Mouse (Mus musculus) MEL (cell line): Measurements from ENCODE around the gene Defb48. TPM values are rescaled to one million over a fixed set of nuclear protein-coding genes. Genes with fewer than 3 reads are reported as not detected.

ENCODE experiments used
- DNase-seq: peaks from one replicate; pipeline ENCODE4 v3.0.0; 2011; ENCODE audit warnings: low read depth, low spot score
- H3K27ac ChIP-seq: 2 replicates; pipeline ENCODE4 v1.5.1; 2012; ENCODE audit warnings: low read depth, mild to moderate bottlenecking, control low read depth, low read length, moderate library complexity; ENCODE audit not compliant: control insufficient read depth
- H3K27me3 ChIP-seq, 2 experiments: fragments of 150-350 bp in 1 of 2; sonication (generic) in 1 of 2; 2 replicates each; pipeline ENCODE4 v1.6.1; 2012; ENCODE audit warnings: low read length in 2 of 2, mild to moderate bottlenecking in 2 of 2, improper control_type of control experiment in 1 of 2, moderate library complexity in 1 of 2; ENCODE audit not compliant: insufficient read depth in 2 of 2, control insufficient read depth in 1 of 2
- H3K36me3 ChIP-seq, 2 experiments: 2 replicates each; pipeline ENCODE4 v1.6.1; 2012 to 2014; ENCODE audit warnings: low read length in 2 of 2, improper control_type of control experiment in 1 of 2, inconsistent platforms in 1 of 2, mild to moderate bottlenecking in 1 of 2; ENCODE audit not compliant: insufficient read depth in 2 of 2, control insufficient read depth in 1 of 2
- H3K4me1 ChIP-seq, 2 experiments: fragments of 150-350 bp in 1 of 2; sonication (generic) in 1 of 2; 2 replicates each; pipeline ENCODE4 v1.6.1; 2012; ENCODE audit warnings: low read length in 2 of 2, improper control_type of control experiment in 1 of 2, mild to moderate bottlenecking in 1 of 2; ENCODE audit not compliant: insufficient read depth in 2 of 2, control insufficient read depth in 1 of 2
- H3K4me3 ChIP-seq, 2 experiments: fragments of 150-350 bp in 1 of 2; sonication (generic) in 1 of 2; 2 replicates each; pipeline ENCODE4 v1.5.1; 2012; ENCODE audit warnings: low read depth in 2 of 2, low read length in 2 of 2, mild to moderate bottlenecking in 2 of 2, moderate library complexity in 2 of 2, control low read depth in 1 of 2, improper control_type of control experiment in 1 of 2; ENCODE audit not compliant: control insufficient read depth in 1 of 2, insufficient read depth in 1 of 2
- H3K79me2 ChIP-seq: 2 replicates; pipeline ENCODE4 v1.6.1; 2012; ENCODE audit warnings: mild to moderate bottlenecking, low read length, moderate library complexity; ENCODE audit not compliant: control insufficient read depth, poor library complexity, insufficient read depth
- H3K9ac ChIP-seq: 2 replicates; pipeline ENCODE4 v1.6.1; 2012; ENCODE audit warnings: low read depth, mild to moderate bottlenecking, control low read depth, low read length, moderate library complexity; ENCODE audit not compliant: control insufficient read depth, poor library complexity, severe bottlenecking
- H3K9me3 ChIP-seq: fragments of 150-350 bp; sonication (generic); replicated peaks from 2 replicates; pipeline ENCODE4 v1.6.1; 2012; ENCODE audit warnings: mild to moderate bottlenecking, low read length, improper control_type of control experiment, moderate library complexity; ENCODE audit not compliant: insufficient read depth
- BHLHE40 ChIP-seq: IDR thresholded peaks from 2 replicates; pipeline ENCODE4 v1.6.1; 2012; ENCODE audit warnings: low read depth, mild to moderate bottlenecking, inconsistent platforms, low read length, improper control_type of control experiment, borderline replicate concordance
- CHD2 ChIP-seq: IDR thresholded peaks from 2 replicates; pipeline ENCODE4 v1.6.1; 2011; ENCODE audit warnings: low read length, improper control_type of control experiment
- CTCF ChIP-seq, 3 experiments: IDR thresholded peaks in 2 of 3; conservative IDR thresholded peaks in 1 of 3; 2 replicates each; pipeline ENCODE4 v1.5.1; 2011 to 2012; ENCODE audit warnings: low read length in 3 of 3, low read depth in 2 of 3, mild to moderate bottlenecking in 2 of 3, improper control_type of control experiment in 1 of 3, inconsistent platforms in 1 of 3, mixed read lengths in 1 of 3, moderate library complexity in 1 of 3; ENCODE audit not compliant: control insufficient read depth in 1 of 3, insufficient read depth in 1 of 3, poor library complexity in 1 of 3, severe bottlenecking in 1 of 3
- E2F4 ChIP-seq: IDR thresholded peaks from 2 replicates; pipeline ENCODE4 v1.6.1; 2011; ENCODE audit warnings: low read depth, low read length, improper control_type of control experiment, borderline replicate concordance
- ELF1 ChIP-seq: IDR thresholded peaks from 2 replicates; pipeline ENCODE4 v1.6.1; 2014; ENCODE audit warnings: low read depth, mild to moderate bottlenecking, inconsistent platforms, low read length, improper control_type of control experiment, moderate library complexity
- EP300 ChIP-seq, 2 experiments: IDR thresholded peaks; 2 replicates each; pipeline ENCODE4 v1.6.1; 2011; ENCODE audit warnings: improper control_type of control experiment in 2 of 2, low read length in 2 of 2, low read depth in 1 of 2, mild to moderate bottlenecking in 1 of 2
- GABPA ChIP-seq: IDR thresholded peaks from 2 replicates; pipeline ENCODE4 v1.6.1; 2012; ENCODE audit warnings: low read depth, mild to moderate bottlenecking, inconsistent platforms, low read length, improper control_type of control experiment, moderate library complexity
- JUND ChIP-seq: IDR thresholded peaks from 2 replicates; pipeline ENCODE4 v1.6.1; 2011; ENCODE audit warnings: low read depth, mild to moderate bottlenecking, improper control_type of control experiment, low read length
- KAT2A ChIP-seq: conservative IDR thresholded peaks from 2 replicates; pipeline ENCODE4 v1.6.1; 2012; ENCODE audit warnings: low read depth, low read length, improper control_type of control experiment, inconsistent platforms
- MAFK ChIP-seq: IDR thresholded peaks from 2 replicates; pipeline ENCODE4 v1.6.1; 2011; ENCODE audit warnings: low read depth, mild to moderate bottlenecking, low read length, improper control_type of control experiment, borderline replicate concordance
- MAX ChIP-seq: IDR thresholded peaks from 2 replicates; pipeline ENCODE4 v1.6.1; 2011; ENCODE audit warnings: low read length, improper control_type of control experiment
- MEF2A ChIP-seq: IDR thresholded peaks from 2 replicates; pipeline ENCODE4 v1.6.1; 2014; ENCODE audit warnings: low read depth, mild to moderate bottlenecking, inconsistent platforms, low read length, improper control_type of control experiment; ENCODE audit not compliant: poor library complexity, insufficient replicate concordance, severe bottlenecking; ENCODE audit errors: extremely low read depth
- MYB ChIP-seq: IDR thresholded peaks from 2 replicates; pipeline ENCODE4 v1.6.1; 2011; ENCODE audit warnings: mild to moderate bottlenecking, low read depth, low read length, improper control_type of control experiment
- MYC ChIP-seq: IDR thresholded peaks from 2 replicates; pipeline ENCODE4 v1.6.1; 2011; ENCODE audit warnings: low read depth, mild to moderate bottlenecking, low read length, improper control_type of control experiment, moderate library complexity
- NELFE ChIP-seq: IDR thresholded peaks from 2 replicates; pipeline ENCODE4 v1.6.1; 2011; ENCODE audit warnings: low read depth, low read length, improper control_type of control experiment
- POLR2AphosphoS2 ChIP-seq: IDR thresholded peaks from 2 replicates; pipeline ENCODE4 v1.6.1; 2011; ENCODE audit warnings: low read length, improper control_type of control experiment
- RCOR1 ChIP-seq: IDR thresholded peaks from 2 replicates; pipeline ENCODE4 v1.6.1; 2012; ENCODE audit warnings: low read depth, mild to moderate bottlenecking, inconsistent platforms, low read length, improper control_type of control experiment
- TAL1 ChIP-seq: IDR thresholded peaks from 2 replicates; pipeline ENCODE4 v1.6.1; 2012; ENCODE audit warnings: mild to moderate bottlenecking, inconsistent platforms, low read length, moderate library complexity, mixed read lengths
- TBP ChIP-seq: IDR thresholded peaks from 2 replicates; pipeline ENCODE4 v1.8.0; 2011; ENCODE audit warnings: low read depth, low read length, improper control_type of control experiment
- UBTF ChIP-seq: IDR thresholded peaks from 2 replicates; pipeline ENCODE4 v1.6.1; 2012; ENCODE audit warnings: low read depth, mild to moderate bottlenecking, inconsistent platforms, low read length, improper control_type of control experiment, moderate library complexity, borderline replicate concordance; ENCODE audit not compliant: insufficient read depth
- USF2 ChIP-seq, 2 experiments: IDR thresholded peaks; 2 replicates each; pipeline ENCODE4 v1.6.1; 2011 to 2012; ENCODE audit warnings: improper control_type of control experiment in 2 of 2, low read length in 2 of 2, borderline replicate concordance in 1 of 2, inconsistent platforms in 1 of 2, low read depth in 1 of 2, mild to moderate bottlenecking in 1 of 2; ENCODE audit not compliant: insufficient read depth in 1 of 2
- ZKSCAN1 ChIP-seq: IDR thresholded peaks from 2 replicates; pipeline ENCODE4 v1.6.1; 2012; ENCODE audit warnings: low read depth, mild to moderate bottlenecking, inconsistent platforms, low read length, improper control_type of control experiment, moderate library complexity
- ZNF384 ChIP-seq: IDR thresholded peaks from 2 replicates; pipeline ENCODE4 v1.6.1; 2012; ENCODE audit warnings: low read depth, mild to moderate bottlenecking, inconsistent platforms, low read length, improper control_type of control experiment
- polyA plus RNA-seq, 2 experiments: library from polyadenylated mRNA; stranded (reverse) in 1 of 2; unstranded in 1 of 2; fragments of >175 nt in 1 of 2; fragments of >200 nt in 1 of 2; gene quantifications; 2 replicates each; pipeline versions ENCODE4 v1.2.1 to v1.2.4; 2012; ENCODE audit warnings: low replicate concordance in 2 of 2, low read depth in 1 of 2; ENCODE audit not compliant: insufficient read length in 2 of 2, insufficient read depth in 1 of 2, missing spikeins in 1 of 2
- total RNA-seq: library from RNA; depleted of rRNA; stranded (reverse); fragments of 300-350 nt; gene quantifications from 2 replicates; pipeline ENCODE4 v1.2.3, GENCODE M21; 2012

The Defb48 gene
- total and polyA plus RNA-seq, 3 experiments, result not detected

- no peaks in the 10 kb centered on the region for H3K36me3 ChIP-seq
- no peaks in the 10 kb centered on the region for H3K9me3 ChIP-seq
- TF ChIP-seq KAT2A (no peak), JUND (no peak), MEF2A (no peak), MAX (no peak), MYB (no peak), ZKSCAN1 (no peak), RCOR1 (no peak), TAL1 (no peak), NELFE (no peak), ELF1 (no peak), POLR2AphosphoS2 (no peak), ZNF384 (no peak), CTCF (IDR thresholded peaks at IDR 0.05 in 2 of 3, conservative IDR thresholded peaks at IDR 0.05 in 1 of 3; ENCODE audit: control insufficient read depth in 1 of 3, insufficient read depth in 1 of 3, low read depth in 2 of 3, low read length in 3 of 3, poor library complexity in 1 of 3, severe bottlenecking in 1 of 3) (no peak), CHD2 (no peak), USF2 (IDR thresholded peaks at IDR 0.05; ENCODE audit: borderline replicate concordance in 1 of 2, insufficient read depth in 1 of 2, low read depth in 1 of 2, low read length in 2 of 2) (no peak), TBP (no peak), UBTF (no peak), BHLHE40 (no peak), MAFK (no peak)
- H3K27ac ChIP-seq, result no peak within 1 kb of the TSS
- H3K79me2 ChIP-seq, result no peaks in the 10 kb centered on the region
- H3K4me1 ChIP-seq, result no peaks in the 10 kb centered on the region
- H3K9ac ChIP-seq, result no peak within 1 kb of the TSS
- no peak within 1 kb of the TSS for H3K4me3 ChIP-seq
- peaks cover 0 to 2% of the 10 kb centered on the region in 2 experiments; a peak in 2 of 4 replicates for H3K27me3 ChIP-seq
- no peak for DNase-seq
These were observed 13.5 kb upstream of the Defb48 start, which contains the start of gene Defb47 for GRCm38 (mm10) chr14:62997777-62998176. Defb47 (plus strand) TSS chr14:62998077.

GRCm38 (mm10) chr14:62991849-62992510 lies 7.7 kb upstream of the Defb48 start:
- H3K36me3 ChIP-seq, result no peaks in the 10 kb centered on the region
- no peaks in the 10 kb centered on the region for H3K4me1 ChIP-seq
- H3K27ac ChIP-seq, result no peak overlapping the region
- no peaks in the 10 kb centered on the region for H3K79me2 ChIP-seq
- no peak for DNase-seq
- no peaks in the 10 kb centered on the region for H3K9me3 ChIP-seq
- TF ChIP-seq MEF2A (no peak), TAL1 (no peak), NELFE (no peak), MYC (no peak), POLR2AphosphoS2 (no peak), GABPA (no peak), CHD2 (no peak), ZKSCAN1 (no peak), E2F4 (no peak), TBP (no peak), MAFK (no peak), EP300 (IDR thresholded peaks at IDR 0.05; ENCODE audit: low read depth in 1 of 2, low read length in 2 of 2) (no peak)
- H3K4me3 ChIP-seq, result no peak overlapping the region
- H3K9ac ChIP-seq, result no peak overlapping the region
- peaks cover 0 to 3% of the 10 kb centered on the region in 2 experiments; a peak in 2 of 4 replicates for H3K27me3 ChIP-seq
